Comparison of ENCODE assay signal across 18 mouse cellular contexts in the genomic region with DNA sequence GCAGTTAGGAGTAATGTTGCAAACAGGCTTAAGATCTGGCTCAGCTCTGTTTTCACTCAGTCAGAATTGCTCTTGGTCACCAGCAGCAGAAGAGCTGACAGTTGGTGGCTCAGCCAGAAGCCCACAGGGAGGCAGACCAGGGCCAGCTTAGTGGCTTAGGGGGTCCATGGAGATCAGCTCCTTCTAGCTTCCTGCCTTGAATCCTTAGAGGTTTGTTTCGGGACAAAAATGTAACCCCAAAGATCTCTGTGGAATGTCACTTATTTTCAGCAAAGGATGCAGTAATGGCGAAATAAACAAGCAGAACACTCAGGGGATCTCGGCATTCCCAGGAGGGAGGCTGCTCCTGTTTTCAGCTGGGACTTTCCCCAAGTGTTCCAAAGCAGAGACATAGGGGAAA.
DNase-seq lines count a peak whose midpoint lies in the region; ATAC-seq and TF ChIP-seq lines count a peak whose summit lies in the region.
"Had no signal": no experiment of that assay in that cellular context is flagged by ENCODE, and none has a peak within 500 bp of the region (broad histone marks: within the 10 kb centered on the region; RNA-seq: fewer than 3 reads in every experiment).

No protein-coding gene starts in this region.

- H3K36me3 ChIP-seq in heart, embryonic 10.5 days = no peaks in the 10 kb centered on the region
- H3K36me3 ChIP-seq in lung, postnatal 0 days (ENCODE audit: insufficient read depth, low read length) = no peaks in the 10 kb centered on the region
- no peaks in the 10 kb centered on the region for H3K36me3 ChIP-seq in heart, postnatal 0 days (replicated peaks; ENCODE audit: control insufficient read depth, insufficient read depth, low read length)
- no peaks in the 10 kb centered on the region for H3K36me3 ChIP-seq in stomach, embryonic 16.5 days (ENCODE audit: control insufficient read depth, insufficient read depth, low read length)
- H3K36me3 ChIP-seq: limb, embryonic 10.5 days; liver, embryonic 12.5 days had no signal

- no peaks in the 10 kb centered on the region for H3K27me3 ChIP-seq in heart, embryonic 10.5 days (ENCODE audit: insufficient read depth, poor library complexity, severe bottlenecking)
- no peaks in the 10 kb centered on the region for H3K27me3 ChIP-seq in lung, postnatal 0 days (replicated peaks; ENCODE audit: insufficient read depth, low read length)
- no peaks in the 10 kb centered on the region for H3K27me3 ChIP-seq in heart, postnatal 0 days (ENCODE audit: control insufficient read depth, insufficient read depth, low read length)
- H3K27me3 ChIP-seq in stomach, embryonic 16.5 days (ENCODE audit: control insufficient read depth, insufficient read depth, low read length) = no peaks in the 10 kb centered on the region
- H3K27me3 ChIP-seq: liver, embryonic 12.5 days had no signal

- WGBS in heart, embryonic 10.5 days = 52% methylated on average over 3 of the region's 3 CpGs
- WGBS in lung, postnatal 0 days = 41% methylated on average over 3 of the region's 3 CpGs
- 54% methylated on average over 3 of the region's 3 CpGs for whole genome bisulfite sequencing in heart, postnatal 0 days
- 46% methylated on average over 3 of the region's 3 CpGs for WGBS in stomach, embryonic 16.5 days

- peak; percentile 43 for ATAC-seq in lung, postnatal 0 days
- ATAC-seq in heart, postnatal 0 days (ENCODE audit: insufficient read depth, low read depth) = no peak
- 0 out of 2 replicates have a peak, but pooled peaks have one; percentile 37 for ATAC-seq in stomach, embryonic 16.5 days (ENCODE audit: insufficient read depth, low FRiP score)
- no peak for ATAC-seq in frontal cortex, adult (ENCODE audit: low TSS enrichment)
- ATAC-seq: CD4-positive, CD25-positive, alpha-beta regulatory T cell, adult 4 months; forebrain, embryonic 16.5 days; liver, embryonic 12.5 days had no signal

- TF ChIP-seq CTCF in lung, postnatal 0 days (IDR thresholded peaks at IDR 0.05) = peak; percentile 35
- peak; percentile 13; the same call in 1 of the 2 replicates for TF ChIP-seq CTCF in heart, postnatal 0 days (IDR thresholded peaks at IDR 0.05; ENCODE audit: low read depth)

- H3K4me3 ChIP-seq in heart, embryonic 10.5 days = no peak overlapping the region
- no peak overlapping the region for H3K4me3 ChIP-seq in lung, postnatal 0 days (ENCODE audit: low read depth, low read length)
- no peak overlapping the region for H3K4me3 ChIP-seq in heart, postnatal 0 days (ENCODE audit: low read depth, low read length)
- H3K4me3 ChIP-seq in stomach, embryonic 16.5 days (replicated peaks; ENCODE audit: low read length) = no peak overlapping the region
- H3K4me3 ChIP-seq: limb, embryonic 10.5 days; liver, embryonic 12.5 days had no signal

- no peak overlapping the region for H3K27ac ChIP-seq in heart, embryonic 10.5 days
- no peak overlapping the region for H3K27ac ChIP-seq in lung, postnatal 0 days (ENCODE audit: low read length)
- H3K27ac ChIP-seq in heart, postnatal 0 days (ENCODE audit: low read depth) = no peak overlapping the region
- no peak overlapping the region for H3K27ac ChIP-seq in stomach, embryonic 16.5 days (ENCODE audit: low read length)
- H3K27ac ChIP-seq: hindbrain, embryonic 14.5 days; limb, embryonic 10.5 days; liver, embryonic 12.5 days had no signal

- H3K9ac ChIP-seq in lung, postnatal 0 days (replicated peaks; ENCODE audit: low read depth) = no peak overlapping the region
- H3K9ac ChIP-seq in heart, postnatal 0 days (replicated peaks; ENCODE audit: low read depth, low read length) = no peak overlapping the region
- no peak overlapping the region for H3K9ac ChIP-seq in stomach, embryonic 16.5 days (ENCODE audit: low read length)
- H3K9ac ChIP-seq: hindbrain, embryonic 14.5 days; liver, embryonic 12.5 days had no signal

- TF ChIP-seq EP300 in lung, postnatal 0 days (IDR thresholded peaks at IDR 0.05) = no peak
- TF ChIP-seq EP300 in heart, postnatal 0 days (IDR thresholded peaks at IDR 0.05; ENCODE audit: low read depth) = no peak

- peak; percentile 31 for DNase-seq in heart, adult 8-10 months (ENCODE audit: low spot score)
- no peak for DNase-seq in heart, embryonic 10.5 days (ENCODE audit: low spot score)
- DNase-seq in lung, postnatal 0 days (ENCODE audit: low spot score) = peak; percentile 9
- no peak for DNase-seq in lung, postnatal 14 days
- no peak for DNase-seq in heart, postnatal 0 days (ENCODE audit: low spot score)
- DNase-seq in cerebellum, adult 18-20 months = no peak
- DNase-seq: adrenal gland, postnatal 14 days; cerebellum, adult 9-10 months; midbrain, embryonic 14.5 days; right cerebral cortex, postnatal 14 days; thymus, postnatal 36 days had no signal

- H3K4me1 ChIP-seq in heart, embryonic 10.5 days = peaks cover 8% of the 10 kb centered on the region; the same call in 1 of the 2 replicates
- no peaks in the 10 kb centered on the region for H3K4me1 ChIP-seq in lung, postnatal 0 days (ENCODE audit: insufficient read depth, low read depth, low read length)
- no peaks in the 10 kb centered on the region for H3K4me1 ChIP-seq in heart, postnatal 0 days (ENCODE audit: control insufficient read depth, insufficient read depth)
- H3K4me1 ChIP-seq in stomach, embryonic 16.5 days (ENCODE audit: control insufficient read depth, insufficient read depth, low read length) = no peaks in the 10 kb centered on the region
- H3K4me1 ChIP-seq: limb, embryonic 10.5 days; liver, embryonic 12.5 days had no signal

- no peak overlapping the region for H3K4me2 ChIP-seq in lung, postnatal 0 days (replicated peaks; ENCODE audit: low read depth, low read length)
- H3K4me2 ChIP-seq in heart, postnatal 0 days (ENCODE audit: low read depth, low read length) = no peak overlapping the region
- no peak overlapping the region for H3K4me2 ChIP-seq in stomach, embryonic 16.5 days (ENCODE audit: low read depth, low read length)
- H3K4me2 ChIP-seq: hindbrain, embryonic 14.5 days; liver, embryonic 12.5 days had no signal

- H3K9me3 ChIP-seq in heart, embryonic 10.5 days = no peaks in the 10 kb centered on the region
- no peaks in the 10 kb centered on the region for H3K9me3 ChIP-seq in lung, postnatal 0 days (ENCODE audit: low read length)
- H3K9me3 ChIP-seq in heart, postnatal 0 days (replicated peaks; ENCODE audit: control insufficient read depth, low read length) = no peaks in the 10 kb centered on the region
- H3K9me3 ChIP-seq in stomach, embryonic 16.5 days (replicated peaks; ENCODE audit: control insufficient read depth, low read length) = no peaks in the 10 kb centered on the region
- H3K9me3 ChIP-seq: limb, embryonic 10.5 days; liver, embryonic 12.5 days had no signal

Comparison
In these comparisons a context has a peak if more than half of its experiments do, and no peak if none do; other contexts are left out.
1. DNase-seq: peak in heart, adult 8-10 months (single experiment) and lung, postnatal 0 days (single experiment); none in heart, embryonic 10.5 days (single experiment), lung, postnatal 14 days (single experiment), heart, postnatal 0 days (single experiment) and cerebellum, adult 18-20 months (0 of 2).
2. ATAC-seq: peak in lung, postnatal 0 days (single experiment) and stomach, embryonic 16.5 days (single experiment); none in heart, postnatal 0 days (single experiment) and frontal cortex, adult (single experiment).